Mouse (Mus musculus): ENCODE results near the gene Armc2. TPM values are rescaled to one million over a fixed set of nuclear protein-coding genes. Genes with fewer than 3 reads are reported as not detected.

Gene Armc2
- polyA plus RNA-seq (2015; fragmentation: Nextera tagmentation; extraction: Ambion mirVana) = 7.0 and 7.1 TPM in 2 replicates

- Histone ChIP-seq H3K9me3 (no peaks in the 10 kb centered on the region), H3K27me3 (0 out of 2 replicates have a peak, but pooled peaks cover 13% of the 10 kb centered on the region), H3K4me3 (peak within 1 kb of the TSS; percentile 65), H3K4me1 (replicated peaks) (peaks cover 9% of the 10 kb centered on the region), H3K4me2 (peak within 1 kb of the TSS; percentile 77), H3K9ac (peak within 1 kb of the TSS; percentile 74), H3K27ac (peak within 1 kb of the TSS; percentile 30; the same call in 1 of the 2 replicates), H3K36me3 (no peaks in the 10 kb centered on the region)
- ATAC-seq (ENCODE audit: low FRiP score) = peak; percentile 99
- 3% methylated on average over 56 of the region's 58 CpGs for WGBS
These were observed at the start of gene Armc2 for GRCm38 (mm10) chr10:42018016-42018949. Gene Armc2, minus strand, starts transcription at chr10:42018442.

DNA sequence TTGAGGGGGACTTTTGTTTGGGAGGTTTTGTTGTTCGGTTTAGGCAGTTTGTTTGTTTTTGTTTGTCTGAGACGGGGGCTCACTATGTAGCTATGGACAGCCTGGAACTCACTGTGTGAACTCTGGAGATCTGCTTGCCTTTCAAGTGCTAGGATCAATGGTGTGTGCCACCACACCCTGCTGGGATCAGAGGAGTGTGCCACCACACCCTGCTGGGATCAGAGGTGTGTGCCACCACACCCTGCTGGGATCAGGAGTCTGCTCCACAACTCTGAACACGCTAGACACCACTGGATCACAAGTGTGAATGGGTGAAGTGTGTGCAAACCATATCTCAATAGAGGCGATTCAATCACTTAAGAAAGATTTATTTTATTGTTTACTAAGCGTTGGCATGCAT is 46.2 kb upstream of the Armc2 start:
- Histone ChIP-seq H3K4me1 (replicated peaks) (no peaks in the 10 kb centered on the region), H3K27ac (no peak overlapping the region)
- WGBS = 45% methylated on average over 5 of the region's 5 CpGs

DNA sequence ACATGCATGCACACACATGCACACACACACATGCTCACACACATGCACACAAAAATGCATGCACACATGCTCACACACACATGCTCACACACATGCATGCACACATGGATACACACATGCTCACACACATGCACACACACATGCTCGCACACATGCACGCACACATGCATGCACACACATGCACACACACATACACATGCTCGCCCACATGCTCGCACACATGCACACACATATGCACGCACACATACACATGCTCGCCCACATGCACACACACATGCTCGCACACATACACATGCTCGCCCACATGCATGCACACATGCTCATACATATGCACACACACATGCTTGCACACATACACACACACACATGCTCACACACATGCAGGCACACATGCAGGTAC is 41.3 kb upstream of the Armc2 start:
- Histone ChIP-seq H3K9ac (no peak overlapping the region), H3K4me1 (replicated peaks) (peaks cover 5% of the 10 kb centered on the region; the same call in 1 of the 2 replicates), H3K36me3 (no peaks in the 10 kb centered on the region), H3K4me3 (no peak overlapping the region), H3K4me2 (no peak overlapping the region), H3K27ac (no peak overlapping the region), H3K27me3 (no peaks in the 10 kb centered on the region), H3K9me3 (no peaks in the 10 kb centered on the region)
- no peak for ATAC-seq (ENCODE audit: low FRiP score)
- WGBS = 99% methylated on average over 8 of the region's 8 CpGs

More for the DNA sequence above, 46.2 kb upstream of the Armc2 start:
- Histone ChIP-seq H3K27me3 (no peaks in the 10 kb centered on the region), H3K4me3 (no peak overlapping the region), H3K36me3 (no peaks in the 10 kb centered on the region), H3K4me2 (no peak overlapping the region), H3K9ac (no peak overlapping the region), H3K9me3 (no peaks in the 10 kb centered on the region)
- ATAC-seq (ENCODE audit: low FRiP score) = no peak

- 76% methylated on average over 12 of the region's 12 CpGs for WGBS
- H3K27me3 ChIP-seq = no peaks in the 10 kb centered on the region
- no peaks in the 10 kb centered on the region for H3K36me3 ChIP-seq
- no peak for ATAC-seq (ENCODE audit: low FRiP score)
- H3K9me3 ChIP-seq = no peaks in the 10 kb centered on the region
- no peak overlapping the region for H3K4me2 ChIP-seq
- peaks cover 5% of the 10 kb centered on the region; the same call in 1 of the 2 replicates for H3K4me1 ChIP-seq (replicated peaks)
- H3K4me3 ChIP-seq = no peak overlapping the region
- no peak overlapping the region for H3K27ac ChIP-seq
- no peak overlapping the region for H3K9ac ChIP-seq
These were observed 39.5 kb upstream of the Armc2 start for GRCm38 (mm10) chr10:42057746-42058145.

DNA sequence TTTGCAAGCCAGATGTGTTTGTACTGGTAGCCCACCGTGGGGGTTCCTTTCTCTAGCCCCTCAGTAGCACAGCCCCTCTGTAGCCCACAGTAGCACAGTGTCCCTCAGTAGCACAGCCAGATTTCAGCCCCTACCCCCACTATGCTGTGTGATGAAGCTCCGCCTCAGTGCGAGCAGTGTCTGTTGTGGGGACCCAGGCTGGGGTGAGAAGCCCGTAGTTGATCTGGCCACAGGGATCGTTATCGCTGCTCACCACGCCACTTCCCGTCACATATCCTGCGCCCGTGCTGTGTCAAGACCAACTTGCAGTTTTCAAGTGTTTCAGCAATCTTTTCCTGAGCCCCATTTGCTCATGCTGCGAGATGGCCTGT is 39.0 kb upstream of the Armc2 start:
- Histone ChIP-seq H3K36me3 (no peaks in the 10 kb centered on the region), H3K27me3 (no peaks in the 10 kb centered on the region), H3K4me3 (no peak overlapping the region), H3K27ac (no peak overlapping the region), H3K4me1 (replicated peaks) (peaks cover 5% of the 10 kb centered on the region; the same call in 1 of the 2 replicates), H3K9ac (no peak overlapping the region), H3K9me3 (no peaks in the 10 kb centered on the region), H3K4me2 (0 out of 2 replicates have a peak overlapping the region, but pooled peaks have one; percentile 4)
- ATAC-seq (ENCODE audit: low FRiP score) = 0 out of 2 replicates have a peak, but pooled peaks have one; percentile 24
- 76% methylated on average over 11 of the region's 11 CpGs for WGBS

DNA sequence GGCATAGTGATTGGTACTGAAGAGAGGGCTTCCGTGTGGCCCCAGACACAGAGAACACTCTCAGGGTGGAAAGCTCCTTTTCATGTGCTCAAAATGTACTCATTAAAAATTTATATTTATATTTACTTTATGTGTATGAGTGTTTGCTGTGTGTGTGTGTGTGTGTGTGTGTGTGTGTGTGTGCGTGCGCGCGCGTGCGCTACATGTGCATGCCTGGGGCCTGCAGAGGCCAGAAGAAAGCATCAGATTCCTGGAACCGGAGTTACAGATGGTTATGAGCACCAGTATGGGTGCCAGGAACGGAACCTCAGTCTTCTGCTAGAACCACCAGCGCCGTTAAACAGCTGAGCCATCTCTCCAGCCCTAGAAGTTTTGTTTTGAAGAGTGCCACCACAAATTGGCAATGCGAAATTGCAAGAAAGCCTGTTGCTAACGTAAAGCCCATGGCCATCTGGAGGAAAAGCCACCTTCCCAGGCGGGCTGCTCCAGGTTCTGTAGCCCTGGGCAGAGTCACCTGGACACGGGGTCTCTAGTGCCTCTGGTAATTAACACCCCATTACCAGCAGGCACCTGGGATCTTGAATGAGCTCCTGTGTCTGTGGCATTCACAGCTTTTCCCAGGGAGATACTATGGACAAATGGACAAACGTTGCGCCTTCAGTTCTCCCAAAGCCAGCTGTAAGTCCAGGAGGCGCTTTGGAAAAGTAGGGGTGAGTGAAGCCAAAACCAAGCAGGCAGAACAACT is 38.4 kb upstream of the Armc2 start:
- H3K9me3 ChIP-seq = no peaks in the 10 kb centered on the region
- H3K4me3 ChIP-seq = no peak overlapping the region
- H3K4me1 ChIP-seq (replicated peaks) = peaks cover 5% of the 10 kb centered on the region; the same call in 1 of the 2 replicates
- no peak overlapping the region for H3K9ac ChIP-seq
- H3K27me3 ChIP-seq = no peaks in the 10 kb centered on the region
- no peak overlapping the region for H3K27ac ChIP-seq
- ATAC-seq (ENCODE audit: low FRiP score) = no peak
- WGBS = 90% methylated on average over 18 of the region's 18 CpGs
- H3K4me2 ChIP-seq = no peak overlapping the region
- H3K36me3 ChIP-seq = no peaks in the 10 kb centered on the region

DNA sequence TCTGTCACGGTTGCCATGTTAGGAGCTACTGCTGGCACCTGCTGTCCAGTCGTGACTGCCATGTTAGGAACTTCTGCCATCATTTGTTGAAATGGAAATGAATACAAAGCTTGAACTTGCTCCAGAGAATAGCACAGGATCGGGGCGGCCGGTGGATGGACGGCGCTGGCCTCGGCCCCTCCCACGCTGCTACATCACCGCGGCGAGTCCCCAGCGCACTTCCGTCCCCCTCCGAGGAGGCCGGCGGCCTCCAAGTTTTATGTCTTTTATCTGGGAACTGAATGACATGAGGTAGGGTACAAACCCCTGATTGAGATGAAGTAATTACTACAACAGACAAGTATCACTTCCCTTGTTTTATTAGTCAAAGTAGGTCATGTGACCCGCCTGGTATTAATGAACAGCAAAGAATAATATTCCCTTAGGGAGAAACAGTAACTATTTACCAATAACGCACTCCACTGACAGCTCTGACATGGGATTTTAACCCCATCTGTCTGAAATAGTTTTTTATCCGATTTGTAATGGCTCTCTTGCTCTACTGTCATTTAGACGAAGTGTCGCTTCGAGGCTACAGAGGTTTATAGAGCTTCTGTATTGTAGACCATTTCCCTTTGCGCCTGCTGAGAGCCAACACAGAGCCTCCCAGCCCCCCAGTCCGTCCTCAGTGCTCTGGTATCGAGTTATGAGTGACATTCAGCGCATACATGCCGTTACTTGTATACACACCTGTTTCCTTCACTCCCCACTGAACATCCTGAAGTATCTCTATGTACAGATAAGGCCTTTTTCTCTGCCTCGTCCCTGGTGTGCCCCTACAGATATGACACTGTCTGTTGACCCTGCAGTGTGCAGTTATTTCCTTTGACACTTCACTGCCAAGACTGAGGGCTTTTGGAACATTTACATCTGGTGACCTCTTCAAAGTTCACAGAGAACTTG is 37.3 kb upstream of the Armc2 start:
- H3K27ac ChIP-seq = no peak overlapping the region
- peak overlapping the region; percentile 38 for H3K4me2 ChIP-seq
- WGBS = 54% methylated on average over 29 of the region's 29 CpGs
- ATAC-seq (ENCODE audit: low FRiP score) = 0 out of 2 replicates have a peak, but pooled peaks have one; percentile 71
- H3K36me3 ChIP-seq = no peaks in the 10 kb centered on the region
- H3K9me3 ChIP-seq = no peaks in the 10 kb centered on the region
- H3K9ac ChIP-seq = no peak overlapping the region
- H3K4me1 ChIP-seq (replicated peaks) = peaks cover 5% of the 10 kb centered on the region; the same call in 1 of the 2 replicates
- H3K27me3 ChIP-seq = no peaks in the 10 kb centered on the region
- H3K4me3 ChIP-seq = 0 out of 2 replicates have a peak overlapping the region, but pooled peaks have one; percentile 12

GRCm38 (mm10) chr10:42051069-42051468 is 32.8 kb upstream of the Armc2 start:
- ATAC-seq (ENCODE audit: low FRiP score) = no peak
- Histone ChIP-seq H3K4me1 (replicated peaks) (peaks cover 5% of the 10 kb centered on the region; the same call in 1 of the 2 replicates), H3K9ac (no peak overlapping the region), H3K27ac (no peak overlapping the region), H3K4me3 (no peak overlapping the region), H3K27me3 (no peaks in the 10 kb centered on the region), H3K9me3 (no peaks in the 10 kb centered on the region), H3K4me2 (no peak overlapping the region), H3K36me3 (no peaks in the 10 kb centered on the region)
- 86% methylated on average over 6 of the region's 6 CpGs for WGBS

DNA sequence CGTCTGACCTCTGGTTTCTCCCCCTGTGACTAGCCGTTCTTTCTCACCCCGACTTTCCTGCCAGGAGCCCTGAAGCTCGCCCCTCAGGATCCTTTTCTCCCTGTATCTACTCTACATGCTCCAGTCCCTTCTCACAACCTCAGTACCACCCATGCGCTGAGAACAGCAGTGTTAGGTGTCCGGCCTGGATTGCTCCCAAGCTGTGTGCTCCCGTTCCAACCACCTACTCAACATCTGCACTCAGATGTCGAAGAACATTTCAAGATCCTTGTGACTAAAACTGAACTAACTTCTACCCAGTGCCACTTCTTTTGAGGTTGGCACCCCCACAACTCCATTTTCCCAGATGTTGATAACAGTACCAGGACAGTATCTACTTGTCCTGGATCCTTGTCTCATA is 30.4 kb upstream of the Armc2 start:
- no peaks in the 10 kb centered on the region for H3K36me3 ChIP-seq
- H3K4me1 ChIP-seq (replicated peaks) = no peaks in the 10 kb centered on the region
- 84% methylated on average over 8 of the region's 8 CpGs for WGBS
- no peak overlapping the region for H3K9ac ChIP-seq
- H3K4me3 ChIP-seq = no peak overlapping the region
- no peaks in the 10 kb centered on the region for H3K9me3 ChIP-seq
- no peak for ATAC-seq (ENCODE audit: low FRiP score)
- no peaks in the 10 kb centered on the region for H3K27me3 ChIP-seq
- no peak overlapping the region for H3K27ac ChIP-seq
- H3K4me2 ChIP-seq = no peak overlapping the region

DNA sequence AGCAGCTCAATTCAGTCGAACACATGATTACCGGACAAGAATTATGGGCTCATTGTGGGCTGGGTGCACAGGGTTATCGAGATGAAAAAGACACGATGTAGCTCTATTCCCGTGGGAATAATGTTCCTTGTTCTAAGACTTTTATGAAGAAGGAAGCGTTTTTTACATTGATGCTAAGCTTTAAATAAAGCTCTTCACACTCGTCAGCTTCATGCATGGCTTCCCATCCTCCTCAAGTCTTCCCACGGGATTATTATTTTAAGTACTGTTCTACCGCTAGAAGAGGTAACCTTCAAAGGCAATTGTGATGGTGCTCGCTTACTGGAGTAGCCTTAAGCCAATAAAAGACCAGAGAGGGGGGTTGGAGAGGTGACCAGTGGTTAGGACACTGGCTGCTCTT is 26.3 kb upstream of the Armc2 start:
- Histone ChIP-seq H3K4me3 (no peak overlapping the region), H3K27ac (no peak overlapping the region), H3K9me3 (no peaks in the 10 kb centered on the region), H3K4me1 (replicated peaks) (no peaks in the 10 kb centered on the region), H3K4me2 (no peak overlapping the region), H3K9ac (no peak overlapping the region), H3K27me3 (no peaks in the 10 kb centered on the region), H3K36me3 (no peaks in the 10 kb centered on the region)
- ATAC-seq (ENCODE audit: low FRiP score) = no peak
- 83% methylated on average over 10 of the region's 10 CpGs for WGBS

DNA sequence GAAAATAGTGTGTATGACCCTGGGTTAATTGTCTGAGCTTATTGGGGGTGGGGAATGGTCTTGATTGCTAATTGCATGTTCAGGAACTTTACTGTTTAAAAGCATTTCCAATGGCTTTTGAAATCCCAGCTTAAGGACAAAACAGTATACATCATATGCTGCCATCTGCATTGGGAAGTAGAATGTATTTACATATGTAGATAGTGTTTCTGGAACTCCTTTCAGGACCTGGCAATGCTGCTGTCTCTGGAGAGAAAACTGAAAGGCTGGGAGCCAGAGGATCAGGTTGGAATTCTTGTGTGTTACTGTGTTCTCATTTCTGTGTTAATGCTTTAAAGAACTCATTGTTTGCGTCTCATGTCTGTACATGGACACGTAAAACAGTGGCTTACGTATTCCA is 25.1 kb upstream of the Armc2 start:
- H3K4me3 ChIP-seq = no peak overlapping the region
- no peak overlapping the region for H3K27ac ChIP-seq
- ATAC-seq (ENCODE audit: low FRiP score) = no peak
- no peaks in the 10 kb centered on the region for H3K27me3 ChIP-seq
- H3K4me1 ChIP-seq (replicated peaks) = no peaks in the 10 kb centered on the region
- 95% methylated on average over 3 of the region's 3 CpGs for WGBS
- no peaks in the 10 kb centered on the region for H3K9me3 ChIP-seq
- H3K4me2 ChIP-seq = no peak overlapping the region
- no peak overlapping the region for H3K9ac ChIP-seq
- no peaks in the 10 kb centered on the region for H3K36me3 ChIP-seq
